In genomic region chr3:52443856-52444255, GRCm38 (mm10) we compare ENCODE assay signal across 8 mouse cellular contexts.
A peak's percentile ranks its signal among the peaks of the same experiment; 100 is the strongest.
DNase-seq lines count a peak whose midpoint lies in the region; ATAC-seq and TF ChIP-seq lines count a peak whose summit lies in the region.

No protein-coding gene starts in this region.

- no peaks in the 10 kb centered on the region for H3K4me1 ChIP-seq in lung, postnatal 0 days (ENCODE audit: insufficient read depth, low read depth, low read length)

- no peak for TF ChIP-seq EP300 in lung, postnatal 0 days (IDR thresholded peaks at IDR 0.05)

- H3K9me3 ChIP-seq in lung, postnatal 0 days (ENCODE audit: low read length) = no peaks in the 10 kb centered on the region

- H3K4me2 ChIP-seq in lung, postnatal 0 days (replicated peaks; ENCODE audit: low read depth, low read length) = no peak overlapping the region

- TF ChIP-seq CTCF in Patski (IDR thresholded peaks at IDR 0.05) = no peak
- no peak for TF ChIP-seq CTCF in lung, postnatal 0 days (IDR thresholded peaks at IDR 0.05)

- POLR2A ChIA-PET in Patski (lab: Charles Lee) = interaction anchor here (0.5 to 0.6 kb wide), 2 partner anchors 72 to 91 kb away, joined by 3 to 4 read pairs; no protein-coding TSS in a partner anchor

- 39% methylated on average over 3 of the region's 3 CpGs for WGBS in lung, postnatal 0 days

- no peaks in the 10 kb centered on the region for H3K27me3 ChIP-seq in Patski
- no peaks in the 10 kb centered on the region for H3K27me3 ChIP-seq in lung, postnatal 0 days (replicated peaks; ENCODE audit: insufficient read depth, low read length)

- no peak overlapping the region for H3K9ac ChIP-seq in lung, postnatal 0 days (replicated peaks; ENCODE audit: low read depth)

- CTCF ChIA-PET in Patski (lab: Charles Lee) = interaction anchor here (0.6 to 1.1 kb wide), 4 partner anchors 9 to 53 kb away, joined by 3 to 4 read pairs (median 4); no protein-coding TSS in a partner anchor

- peak; percentile 96 for ATAC-seq in Patski
- ATAC-seq in hematopoietic stem cell, adult 5-6 weeks (replicated peaks in 1 of 2; ENCODE audit: insufficient read depth in 1 of 2, low FRiP score in 2 of 2, low TSS enrichment in 1 of 2, low read depth in 1 of 2, poor library complexity in 2 of 2, severe bottlenecking in 2 of 2) = peak; percentile 75 to 81
- ATAC-seq in lung, postnatal 0 days = no peak
- no peak for ATAC-seq in frontal cortex, adult (ENCODE audit: low TSS enrichment)

- no peak overlapping the region for H3K27ac ChIP-seq in lung, postnatal 0 days (ENCODE audit: low read length)

- intact Hi-C loops in left cerebral cortex, postnatal 14 days (cut with DNase I) = no loop called here

- no peaks in the 10 kb centered on the region for H3K36me3 ChIP-seq in lung, postnatal 0 days (ENCODE audit: insufficient read depth, low read length)

- in situ Hi-C loops in Patski (cut with MboI; ENCODE audit: low pct_unique_long_range_greater_than_20kb) = no loop called here

- no peak overlapping the region for H3K4me3 ChIP-seq in lung, postnatal 0 days (ENCODE audit: low read depth, low read length)

- peak; percentile 5 to 13 for DNase-seq in left cerebral cortex, postnatal 14 days (ENCODE audit: low spot score in 2 of 2)
- DNase-seq in left cerebral cortex, adult 18-20 months (ENCODE audit: low spot score in 2 of 2) = no peak
- DNase-seq in Patski (ENCODE audit: low read depth, low spot score) = peak; percentile 90
- DNase-seq in embryo, embryonic 10.5 days (ENCODE audit: low spot score) = peak; percentile 41
- peak; percentile 31 for DNase-seq in lung, postnatal 0 days (ENCODE audit: low spot score)
- peak; percentile 63 to 76 for DNase-seq in spleen, postnatal 4 days (ENCODE audit: low spot score in 2 of 2)

Comparison
In these comparisons a context has a peak if more than half of its experiments do, and no peak if none do; other contexts are left out.
1. DNase-seq: peak in left cerebral cortex, postnatal 14 days (2 of 2), Patski (single experiment), embryo, embryonic 10.5 days (single experiment), lung, postnatal 0 days (single experiment) and spleen, postnatal 4 days (2 of 2); none in left cerebral cortex, adult 18-20 months (0 of 2).
2. ATAC-seq: peak in Patski (single experiment) and hematopoietic stem cell, adult 5-6 weeks (2 of 2); none in lung, postnatal 0 days (single experiment) and frontal cortex, adult (single experiment).